Mouse (Mus musculus) CH12.LX (cell line): ENCODE data around the gene Sh3bp2. TPM values are rescaled to one million over a fixed set of nuclear protein-coding genes. Genes with fewer than 3 reads are reported as not detected.
"Not testable (repeated sequence)": the region's sequence is repeated elsewhere in the genome, so short reads cannot be mapped to it uniquely, and the experiment has no call there.

Source experiments
- DNase-seq: peaks from one replicate; pipeline ENCODE4 v3.0.0-alpha.2; 2013; ENCODE audit errors: extremely low read depth
- H3K27ac ChIP-seq: 2 replicates; pipeline ENCODE4 v1.5.1; 2012; ENCODE audit warnings: low read depth, mild to moderate bottlenecking, control low read depth, moderate library complexity; ENCODE audit not compliant: insufficient read depth
- H3K27me3 ChIP-seq: replicated peaks from 2 replicates; pipeline ENCODE3; 2012; ENCODE audit warnings: inconsistent platforms
- H3K36me3 ChIP-seq, 2 experiments: replicated peaks in 1 of 2; 2 replicates each; pipeline versions ENCODE3 to v1.6.1; 2012; ENCODE audit warnings: inconsistent platforms in 1 of 2, low read length in 1 of 2, mild to moderate bottlenecking in 1 of 2, mixed read lengths in 1 of 2, moderate library complexity in 1 of 2; ENCODE audit not compliant: control insufficient read depth in 1 of 2, insufficient read depth in 1 of 2
- H3K4me1 ChIP-seq, 2 experiments: 2 replicates each; pipeline ENCODE4 v1.6.1; 2012; ENCODE audit warnings: inconsistent platforms in 1 of 2, moderate library complexity in 1 of 2; ENCODE audit not compliant: insufficient read depth in 2 of 2, control insufficient read depth in 1 of 2
- H3K4me2 ChIP-seq: 2 replicates; pipeline ENCODE4 v1.6.1; 2012; ENCODE audit warnings: low read depth, mild to moderate bottlenecking, control low read depth; ENCODE audit not compliant: poor library complexity, insufficient read depth, severe bottlenecking
- H3K4me3 ChIP-seq, 3 experiments: fragments of 150-350 bp in 1 of 3; sonication (generic) in 1 of 3; replicated peaks in 1 of 3; 2 replicates each; pipeline versions ENCODE3 to v1.5.1; 2011 to 2012; ENCODE audit warnings: low read depth in 2 of 3, low read length in 2 of 3, mild to moderate bottlenecking in 2 of 3, moderate library complexity in 2 of 3, control low read depth in 1 of 3, improper control_type of control experiment in 1 of 3, inconsistent platforms in 1 of 3, mixed read lengths in 1 of 3; ENCODE audit not compliant: poor library complexity in 1 of 3
- H3K79me2 ChIP-seq: replicated peaks from 2 replicates; pipeline ENCODE4 v1.6.1; 2012; ENCODE audit warnings: mild to moderate bottlenecking, moderate library complexity; ENCODE audit not compliant: control insufficient read depth, poor library complexity, insufficient read depth, severe bottlenecking; ENCODE audit errors: extremely low read depth
- H3K9ac ChIP-seq: 2 replicates; pipeline ENCODE4 v1.6.1; 2012; ENCODE audit warnings: low read depth, mild to moderate bottlenecking, control low read depth, moderate library complexity; ENCODE audit not compliant: insufficient read depth
- H3K9me3 ChIP-seq: replicated peaks from 2 replicates; pipeline ENCODE3; 2012; ENCODE audit warnings: low read length, inconsistent platforms, mixed read lengths
- BHLHE40 ChIP-seq: IDR thresholded peaks from 2 replicates; pipeline ENCODE4 v1.6.1; 2011; ENCODE audit warnings: mild to moderate bottlenecking, low read depth, low read length, improper control_type of control experiment
- CHD1 ChIP-seq: IDR thresholded peaks from 2 replicates; pipeline ENCODE4 v1.6.1; 2012; ENCODE audit warnings: low read depth, low read length, improper control_type of control experiment, inconsistent platforms
- EP300 ChIP-seq: IDR thresholded peaks from 2 replicates; pipeline ENCODE4 v1.6.1; 2011; ENCODE audit warnings: low read length, improper control_type of control experiment
- MEF2A ChIP-seq: IDR thresholded peaks from 2 replicates; pipeline ENCODE4 v1.6.1; 2014; ENCODE audit warnings: low read depth, mild to moderate bottlenecking, inconsistent platforms, low read length, improper control_type of control experiment, borderline replicate concordance
- MXI1 ChIP-seq: IDR thresholded peaks from 2 replicates; pipeline ENCODE4 v1.6.1; 2011; ENCODE audit warnings: mild to moderate bottlenecking, low read depth, low read length, improper control_type of control experiment
- MYC ChIP-seq: IDR thresholded peaks from 2 replicates; pipeline ENCODE4 v1.6.1; 2011; ENCODE audit warnings: low read depth, mild to moderate bottlenecking, improper control_type of control experiment, low read length
- NELFE ChIP-seq: IDR thresholded peaks from 2 replicates; pipeline ENCODE4 v1.6.1; 2011; ENCODE audit warnings: low read depth, low read length, improper control_type of control experiment
- NRF1 ChIP-seq: IDR thresholded peaks from 2 replicates; pipeline ENCODE4 v1.6.1; 2014; ENCODE audit warnings: low read depth, mild to moderate bottlenecking, inconsistent platforms, low read length, improper control_type of control experiment, moderate library complexity
- POLR2AphosphoS2 ChIP-seq: IDR thresholded peaks from 2 replicates; pipeline ENCODE4 v1.6.1; 2011; ENCODE audit warnings: low read depth, low read length, improper control_type of control experiment
- RCOR1 ChIP-seq: conservative IDR thresholded peaks from 2 replicates; pipeline ENCODE4 v1.6.1; 2012; ENCODE audit warnings: low read depth, mild to moderate bottlenecking, inconsistent platforms, low read length, improper control_type of control experiment
- USF2 ChIP-seq: conservative IDR thresholded peaks from 2 replicates; pipeline ENCODE4 v1.6.1; 2011; ENCODE audit warnings: low read depth, low read length, improper control_type of control experiment
- ZC3H11A ChIP-seq: IDR thresholded peaks from 2 replicates; pipeline ENCODE4 v1.6.1; 2012; ENCODE audit warnings: low read depth, mild to moderate bottlenecking, inconsistent platforms, low read length, improper control_type of control experiment
- dilution Hi-C: fragments of 300-500 bp; cut with MboI; formaldehyde crosslinking; loops from 2 replicates; pipeline ENCODE4 v1.14.3; 2020; ENCODE audit warnings: low sequenced_read_pairs; ENCODE audit not compliant: extremely low pct_unique_long_range_greater_than_20kb, extremely low pct_ligation_motif_present
- in situ Hi-C: fragments of 300-500 bp; cut with MboI; formaldehyde crosslinking; loops from 3 replicates; pipeline ENCODE4 v1.14.3; 2019; ENCODE audit warnings: low sequenced_read_pairs, low pct_ligation_motif_present, low pct_unique_long_range_greater_than_20kb, mixed read lengths
- polyA plus RNA-seq: library from polyadenylated mRNA; unstranded; fragments of >175 nt; gene quantifications from 2 replicates; pipeline ENCODE4 v1.2.1, GENCODE M21; 2012; ENCODE audit warnings: low read depth; ENCODE audit not compliant: insufficient read length
- total RNA-seq, 2 experiments: library from RNA; depleted of rRNA; stranded (reverse); fragments of 300-350 nt in 1 of 2; fragments of >200 nt in 1 of 2; gene quantifications; 2 replicates each; pipeline ENCODE4 v1.2.3; 2012 to 2014

Gene Sh3bp2
- total and polyA plus RNA-seq, 3 experiments = 5.8 to 10.5 (median 7.3) TPM

DNA sequence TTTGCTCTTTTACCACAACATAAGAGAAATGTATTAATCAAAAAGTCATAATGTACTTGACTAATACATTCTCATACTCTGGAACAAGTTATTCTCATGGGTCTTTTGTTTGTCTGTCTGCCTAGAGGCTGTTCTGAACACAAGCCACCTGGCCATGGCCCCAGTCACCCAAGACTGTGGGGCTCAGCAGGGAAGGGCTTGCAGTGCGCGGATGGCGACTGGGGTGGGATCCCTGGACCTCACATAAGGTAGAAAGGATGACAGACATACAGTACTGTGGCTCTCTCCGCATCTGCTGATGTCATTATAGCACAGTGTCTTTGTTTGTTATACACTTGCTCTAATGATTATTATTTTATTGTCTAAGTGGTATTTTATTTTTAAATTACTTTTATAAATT is 65.1 kb downstream of the Sh3bp2 start:
- Histone ChIP-seq H3K27me3 (no peaks in the 10 kb centered on the region), H3K4me3 (no peak overlapping the region), H3K4me2 (no peak overlapping the region), H3K9me3 (no peaks in the 10 kb centered on the region), H3K36me3 (peaks cover 0 to 5% of the 10 kb centered on the region in 2 experiments)
- TF ChIP-seq ZC3H11A (no peak), MXI1 (no peak), NRF1 (no peak)
- TF ChIP-seq, all 38 proteins: peak for 0
- Histone ChIP-seq H3K79me2 (no peaks in the 10 kb centered on the region), H3K9ac (no peak overlapping the region), H3K4me1 (no peaks in the 10 kb centered on the region), H3K27ac (no peak overlapping the region)
- dilution Hi-C loops = no loop called here
- in situ Hi-C loops = no loop called here
- DNase-seq = no peak

DNA sequence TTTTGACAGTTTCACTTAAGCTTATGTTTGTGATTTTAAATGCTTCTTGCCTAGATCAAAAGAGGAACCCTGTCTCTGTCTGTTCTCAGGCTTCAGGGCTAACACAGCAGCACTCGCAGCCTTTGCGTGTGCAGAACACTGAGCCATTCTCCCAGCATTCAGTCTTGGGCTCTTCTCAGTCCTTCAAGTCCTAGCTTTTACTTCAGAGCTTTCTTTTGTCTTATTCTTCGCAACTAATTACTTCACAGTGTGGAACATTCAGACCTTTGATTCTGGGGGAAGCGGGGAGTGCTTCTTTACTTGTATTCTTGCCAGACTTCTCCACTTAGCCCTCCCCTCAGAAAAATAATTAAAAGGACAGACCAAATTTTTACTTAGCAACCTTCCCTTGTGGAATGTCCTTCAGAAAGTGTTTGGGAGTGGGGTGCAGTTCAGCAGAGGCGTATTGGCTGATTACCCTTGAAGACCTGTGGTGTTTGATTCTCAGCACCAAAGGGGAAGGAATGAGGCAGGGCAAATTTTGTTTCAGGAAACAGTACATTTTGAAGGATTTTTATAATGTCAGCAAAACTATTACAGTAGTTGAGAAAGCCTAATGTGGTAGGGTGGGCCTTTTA is 65.9 kb downstream of the Sh3bp2 start:
- peaks cover 0 to 5% of the 10 kb centered on the region in 2 experiments for H3K36me3 ChIP-seq
- in situ Hi-C loops = no loop called here
- no peaks in the 10 kb centered on the region for H3K4me1 ChIP-seq

DNA sequence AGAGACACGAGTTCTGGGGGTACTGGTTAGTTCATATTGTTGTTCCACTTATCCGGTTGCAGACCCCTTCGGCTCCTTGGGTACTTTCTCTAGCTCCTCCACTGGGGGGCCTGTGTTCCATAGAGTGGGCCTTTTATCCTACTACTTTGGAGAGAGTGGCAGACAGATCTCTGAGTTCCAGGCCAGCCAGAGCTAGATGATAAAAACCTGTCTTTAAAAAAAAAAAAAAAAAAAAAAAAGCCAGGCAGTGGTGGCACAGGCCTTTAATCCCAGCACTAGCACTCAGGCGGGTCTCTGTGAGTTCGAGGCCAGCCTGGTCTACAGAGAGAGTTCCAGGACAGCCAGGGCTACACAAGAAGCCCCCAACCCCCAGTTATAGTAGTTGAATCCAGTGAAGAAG is 66.6 kb downstream of the Sh3bp2 start:
- in situ Hi-C loops, dilution Hi-C loops, H3K4me2 ChIP-seq, H3K79me2 ChIP-seq, H3K36me3 ChIP-seq, H3K4me3 ChIP-seq, H3K27me3 ChIP-seq, H3K27ac ChIP-seq, H3K9ac ChIP-seq, H3K9me3 ChIP-seq, H3K4me1 ChIP-seq, DNase-seq: not testable (repeated sequence)

More for the DNA sequence above, 65.9 kb downstream of the Sh3bp2 start:
- H3K4me2 ChIP-seq = no peak overlapping the region
- H3K79me2 ChIP-seq = no peaks in the 10 kb centered on the region
- TF ChIP-seq NRF1 = no peak
- no peak for TF ChIP-seq CHD1
- no peak for TF ChIP-seq BHLHE40
- TF ChIP-seq MEF2A = no peak
- no peak for TF ChIP-seq NELFE
- no peak for TF ChIP-seq RCOR1
- TF ChIP-seq MYC = no peak
- no peak for TF ChIP-seq POLR2AphosphoS2
- no peak for TF ChIP-seq USF2
- no peak for TF ChIP-seq EP300
- TF ChIP-seq, all 38 proteins: peak for 0
- Histone ChIP-seq H3K27me3 (no peaks in the 10 kb centered on the region), H3K9ac (no peak overlapping the region), H3K4me3 (no peak overlapping the region), H3K9me3 (no peaks in the 10 kb centered on the region), H3K27ac (no peak overlapping the region)
- no peak for DNase-seq
- dilution Hi-C loops = no loop called here
